Mouse (Mus musculus): ENCODE results near the gene Gm21750.

DNA sequence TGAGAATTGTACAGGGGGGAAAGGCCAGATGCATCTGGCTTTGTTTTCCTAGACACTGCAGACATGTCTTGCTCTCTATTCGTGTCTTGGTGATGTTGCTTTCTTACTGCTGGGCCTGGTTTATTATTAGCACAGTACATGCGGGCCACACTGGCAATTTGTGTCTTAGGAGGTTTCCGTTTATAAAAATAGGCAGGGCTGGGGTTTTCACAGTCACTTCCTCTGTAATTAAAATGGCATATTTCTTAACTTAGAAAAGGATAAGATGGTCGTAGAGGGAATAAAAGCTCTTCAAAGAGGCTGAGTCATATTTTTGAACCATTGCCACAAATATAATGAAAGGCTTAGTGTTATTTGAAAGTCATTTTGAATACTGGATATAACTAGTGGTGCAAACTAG lies 26.7 kb downstream of the Gm21750 start:
- TF ChIP-seq POLR2A (IDR thresholded peaks at IDR 0.05; ENCODE audit: control insufficient read depth, low read depth, low read length) (no peak), CTCF (IDR thresholded peaks at IDR 0.05; ENCODE audit: control insufficient read depth, insufficient read depth, insufficient replicate concordance, low read depth, low read length) (no peak)

All from testis, adult 2 months (tissue).